Mouse (Mus musculus) embryonic stem cell, embryonic (primary cell): ENCODE measurements at regions not wholly inside any gene's neighbourhood (a gene's known extent, or its start where the extent isn't known, plus 50 kb on each side); places are given as distances from the start of the nearest gene placed in this dataset.

Experiments used
- CTCF ChIA-PET, 4 experiments: fragments of 300-600 bp in 2 of 4; fragments of 350-600 bp in 2 of 4; sonication (Branson Sonifier 250); formaldehyde crosslinking; loops; one replicate each; lab custom pipeline; 2022; ENCODE audit warnings: inconsistent platforms in 2 of 4; lab: Charles Lee
- POLR2A ChIA-PET, 4 experiments: fragments of 300-600 bp in 2 of 4; fragments of 350-600 bp in 2 of 4; sonication (Branson Sonifier 250); formaldehyde crosslinking; loops; one replicate each; lab custom pipeline; 2022; ENCODE audit warnings: antibody characterized with exemption in 4 of 4, inconsistent platforms in 1 of 4; lab: Charles Lee

DNA sequence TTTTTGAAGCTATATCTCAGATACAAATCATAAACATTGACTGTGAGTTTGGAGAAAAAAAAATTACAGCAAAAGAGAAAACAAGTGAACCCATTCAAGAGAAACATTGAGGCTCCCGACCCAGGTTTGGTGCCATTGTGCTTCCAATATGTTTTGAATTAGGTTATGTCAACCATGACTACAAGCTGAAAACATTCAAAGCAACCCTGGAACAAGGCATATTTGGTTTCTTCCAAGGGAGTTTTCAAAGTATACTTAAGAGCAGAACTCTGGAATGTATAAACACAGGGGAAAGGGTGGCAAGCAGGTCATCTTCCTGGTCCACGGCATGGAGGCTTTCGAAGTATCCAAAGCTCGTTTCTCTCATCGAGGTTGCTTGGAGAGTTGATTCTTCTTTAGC, 464.1 kb downstream of the Sorl1 start:
- ChIA-PET CTCF (no interaction called here), POLR2A (no interaction called here)

DNA sequence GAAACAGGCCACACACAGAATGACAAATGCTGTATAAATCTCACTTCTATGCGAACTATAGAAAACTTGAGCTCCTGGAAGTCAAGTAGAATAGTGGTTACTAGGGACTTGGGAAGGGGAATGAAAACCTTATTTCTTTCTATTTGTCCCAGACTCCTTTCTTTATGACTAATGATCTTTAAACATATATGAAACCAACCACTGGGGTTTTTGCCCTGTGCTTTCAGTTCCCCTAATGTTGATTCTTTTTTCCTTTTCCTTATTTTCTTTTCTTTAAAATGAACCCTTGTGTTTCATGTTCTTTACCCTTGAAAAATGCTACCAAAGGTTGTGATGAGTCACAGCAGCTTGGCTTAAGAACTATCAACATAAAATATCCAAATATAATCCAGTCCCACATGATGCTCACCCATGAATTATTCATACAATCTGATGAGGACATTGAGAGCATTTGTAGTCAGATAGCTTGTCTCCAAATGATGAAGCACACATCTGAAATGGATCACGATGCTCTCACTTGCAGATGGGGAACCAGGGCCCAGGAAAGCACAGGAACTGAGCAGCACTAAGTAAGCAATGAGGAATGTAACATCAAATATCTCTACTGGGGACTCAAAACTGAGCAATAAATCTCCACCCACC, 470.2 kb upstream of the Ubash3b start:
- CTCF ChIA-PET: no interaction called here

DNA sequence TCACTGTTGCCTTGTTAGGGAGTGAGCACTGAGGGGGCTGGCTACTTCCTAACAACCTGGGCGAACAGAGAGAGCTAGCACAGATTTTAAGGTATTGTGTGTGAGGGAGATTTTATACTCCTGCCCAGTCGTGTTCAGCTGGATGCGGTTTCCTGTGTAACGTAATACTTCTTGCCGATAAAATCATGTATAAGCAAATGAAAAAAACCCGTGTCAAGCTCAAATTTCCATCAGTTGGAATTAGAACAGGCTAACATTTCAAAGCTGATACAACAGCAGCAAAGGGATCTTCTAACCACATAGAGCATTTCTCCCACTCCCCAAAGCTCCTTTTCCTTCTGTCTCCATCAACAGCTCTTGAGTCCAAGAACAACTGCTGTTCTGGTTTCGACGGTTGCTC, 459.8 kb upstream of the Ubash3b start:
- CTCF ChIA-PET: interaction anchor here in 1 of 4 experiments (0.5 to 0.6 kb wide), 2 partner anchors 15 to 661 kb away, joined by 3 read pairs; no protein-coding TSS in a partner anchor
- POLR2A ChIA-PET: no interaction called here

More for the DNA sequence above, 470.2 kb upstream of the Ubash3b start:
- POLR2A ChIA-PET: no interaction called here

DNA sequence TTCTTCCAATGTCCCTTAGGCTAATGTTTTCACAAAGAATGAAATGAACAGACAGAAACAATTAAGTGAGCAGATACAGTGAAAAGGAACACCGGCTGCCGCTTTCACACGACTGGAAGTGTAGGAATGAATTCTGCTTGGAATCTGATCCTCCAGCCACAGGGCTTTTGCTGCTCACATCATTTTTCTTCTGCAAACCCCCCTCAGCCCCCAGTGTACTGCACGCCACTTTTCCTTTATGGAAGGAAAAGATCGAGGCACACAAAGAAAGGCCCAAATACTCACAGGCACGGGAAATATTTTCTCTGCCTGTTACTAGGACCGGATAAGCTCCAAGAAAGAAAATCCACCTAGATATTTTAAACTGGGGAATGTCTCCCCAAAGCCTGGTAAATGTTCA, 452.5 kb upstream of the Ubash3b start:
- POLR2A ChIA-PET: interaction anchor here in 1 of 4 experiments (0.6 kb wide), 1 partner anchor 286 kb away, joined by 5 read pairs; no protein-coding TSS in a partner anchor
- CTCF ChIA-PET: no interaction called here

DNA sequence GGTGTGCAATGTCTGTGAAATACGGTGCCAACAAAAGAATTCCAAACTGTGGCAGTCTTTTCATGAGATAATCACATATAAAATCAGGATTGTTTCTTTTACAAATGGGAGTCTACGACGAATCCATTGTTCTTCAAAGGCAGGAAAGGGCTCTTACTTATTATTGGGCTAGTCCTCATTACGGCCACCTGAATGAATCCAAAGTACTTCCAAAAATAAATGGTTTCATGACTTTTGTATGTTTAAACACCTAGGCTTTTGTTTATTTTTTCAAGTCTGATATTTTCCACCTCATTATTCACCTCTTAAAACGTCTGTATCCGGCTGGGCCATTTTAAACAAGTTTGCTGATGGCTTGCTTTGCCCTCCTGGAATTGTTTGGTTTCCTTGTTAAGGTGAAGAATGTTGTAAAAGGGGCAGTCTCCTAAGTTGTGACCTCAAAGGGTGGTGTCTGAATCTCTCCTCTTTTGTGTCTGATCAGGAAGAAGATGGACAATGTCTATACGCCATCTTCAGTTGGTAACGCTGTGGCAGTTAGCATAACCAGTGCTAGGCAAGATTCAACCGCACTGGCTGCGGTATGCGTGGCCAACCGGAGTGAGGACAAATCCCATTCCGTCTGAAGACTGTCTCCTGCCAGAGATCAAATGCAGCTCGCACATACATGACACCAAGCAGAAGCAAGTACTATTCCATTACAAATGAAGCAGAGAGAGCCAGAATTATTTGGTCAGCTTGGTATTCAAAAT, 451.5 kb upstream of the Ubash3b start:
- POLR2A ChIA-PET: no interaction called here
- CTCF ChIA-PET: no interaction called here

DNA sequence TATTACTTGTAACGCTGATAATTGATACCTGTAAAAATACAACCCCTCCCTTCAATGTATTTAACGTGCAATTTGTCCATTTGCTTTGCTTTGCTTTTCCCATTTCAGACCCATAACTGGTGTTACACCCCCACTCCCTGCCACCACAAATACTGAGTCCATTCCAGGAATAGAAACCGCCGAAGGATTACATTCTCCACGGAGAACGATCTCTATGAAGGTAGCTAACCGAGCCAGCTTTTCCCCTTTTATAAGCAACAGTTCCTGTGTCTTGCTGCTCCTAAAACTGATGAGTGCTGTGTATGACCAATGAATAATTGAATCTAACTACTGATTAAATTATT, 450.9 kb upstream of the Ubash3b start:
- POLR2A ChIA-PET: no interaction called here
- CTCF ChIA-PET: no interaction called here

DNA sequence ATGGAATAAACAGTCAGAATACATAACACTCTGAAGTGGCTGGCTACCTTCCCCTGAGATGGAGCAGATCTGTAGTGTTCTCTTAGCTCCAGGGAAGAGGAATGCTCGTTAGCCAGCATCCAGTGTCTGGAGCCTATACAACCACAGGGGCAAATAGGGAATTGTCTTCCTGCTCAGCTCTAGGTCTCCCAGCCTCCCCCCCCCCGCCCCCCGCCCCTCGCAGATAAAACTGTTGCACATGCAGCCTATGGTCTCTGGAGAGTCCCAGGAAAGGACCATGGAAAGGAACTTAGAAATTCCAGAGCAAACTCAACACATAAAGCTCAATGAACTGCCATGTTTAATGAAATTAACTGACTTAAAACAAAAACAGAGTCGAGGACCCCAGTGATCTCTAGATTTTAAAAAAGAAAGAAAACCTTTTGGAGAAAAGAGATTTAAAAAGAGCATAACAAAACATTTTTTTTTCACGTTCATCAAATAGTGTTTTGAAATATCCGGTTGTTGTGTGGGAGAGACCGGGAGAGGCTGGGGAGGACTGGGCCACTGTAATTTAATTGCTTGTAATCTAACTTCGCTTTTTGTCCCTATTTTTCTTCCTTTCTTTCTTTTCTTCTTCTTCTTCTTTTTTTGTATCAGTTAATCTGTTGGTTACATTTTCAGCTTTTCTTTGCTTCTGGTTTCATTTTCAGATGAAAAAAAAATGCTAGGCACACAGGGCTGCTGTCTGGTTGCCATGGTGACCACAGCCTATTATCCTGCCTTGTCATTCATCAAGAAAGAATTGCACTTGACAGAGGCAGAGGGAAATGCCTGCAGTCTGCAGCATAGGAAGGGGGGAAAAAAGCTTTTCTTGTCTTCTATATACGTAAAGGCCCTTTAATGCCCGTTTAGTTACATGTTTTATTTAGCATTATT, 450.3 kb upstream of the Ubash3b start:
- ChIA-PET POLR2A (interaction anchor here in 2 of 4 experiments (0.6 to 1.2 kb wide), 2 partner anchors 10 to 820 kb away, joined by 3 to 4 read pairs; no protein-coding TSS in a partner anchor), CTCF (interaction anchor here in 1 of 4 experiments (0.6 kb wide), 1 partner anchor 320 kb away, joined by 4 read pairs; no protein-coding TSS in a partner anchor)

DNA sequence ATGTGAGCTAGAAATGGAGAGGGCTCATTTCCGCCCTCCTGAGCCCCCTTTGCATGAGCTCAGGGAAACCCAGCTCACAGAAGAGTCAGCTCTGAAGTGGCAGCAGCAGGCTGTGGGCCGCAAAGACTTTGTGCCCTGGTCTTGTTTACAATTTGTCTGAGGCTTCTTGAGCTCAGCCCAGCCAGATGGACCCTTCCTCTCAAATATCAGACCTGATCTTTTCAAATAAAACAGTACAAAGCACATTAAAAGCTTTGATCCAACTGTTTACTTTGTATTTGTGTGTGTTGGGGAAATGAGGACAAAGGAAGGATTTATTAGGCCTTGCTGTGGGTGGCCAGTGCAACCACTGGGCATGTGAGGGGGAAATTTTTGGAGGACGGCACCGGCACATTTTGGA, 448.9 kb upstream of the Ubash3b start:
- ChIA-PET POLR2A (interaction anchor here in 1 of 4 experiments (0.7 to 1.2 kb wide), 2 partner anchors 9 to 16 kb away, joined by 3 read pairs; no protein-coding TSS in a partner anchor), CTCF (no interaction called here)

DNA sequence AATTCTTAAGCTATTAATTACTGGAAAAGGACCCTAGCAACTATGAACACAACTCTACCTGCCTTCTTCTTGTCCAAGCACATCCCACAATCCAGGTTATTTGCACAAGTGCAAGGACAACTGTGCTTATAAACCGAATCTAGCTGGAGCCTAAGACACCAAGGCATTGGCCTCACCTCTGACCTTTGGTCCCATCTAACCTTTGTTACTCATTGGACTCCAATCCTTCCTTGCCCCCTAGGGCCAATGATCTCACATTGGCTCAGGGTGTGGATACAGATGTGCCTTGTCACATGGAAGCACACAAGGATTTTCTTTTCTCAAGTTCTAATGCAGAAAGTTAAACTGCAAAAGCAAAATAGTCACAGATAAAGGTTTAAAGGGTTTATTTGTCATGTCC, 444.6 kb upstream of the Ubash3b start:
- POLR2A ChIA-PET: interaction anchor here in 1 of 4 experiments (0.6 kb wide), 1 partner anchor 10 kb away, joined by 5 read pairs; no protein-coding TSS in a partner anchor
- CTCF ChIA-PET: interaction anchor here in 1 of 4 experiments (0.5 kb wide), 1 partner anchor 22 kb away, joined by 3 read pairs; no protein-coding TSS in a partner anchor

DNA sequence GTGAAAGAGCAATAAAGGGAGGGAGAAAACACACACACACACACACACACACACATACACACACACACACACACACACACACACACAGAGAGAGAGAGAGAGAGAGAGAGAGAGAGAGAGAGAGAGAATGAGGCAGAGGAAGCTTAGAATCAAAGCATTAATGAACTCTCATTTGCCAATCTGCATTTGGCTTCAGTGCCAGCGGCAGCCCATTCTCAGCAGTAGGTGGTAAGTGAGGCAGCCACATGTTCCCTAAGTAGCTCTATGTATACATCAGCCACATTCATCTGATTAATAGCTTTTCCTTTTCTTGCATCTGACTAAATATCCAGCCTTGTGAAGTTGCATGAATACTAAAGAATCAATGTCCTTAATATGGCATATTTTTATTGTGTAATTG, 443.4 kb upstream of the Ubash3b start:
- ChIA-PET POLR2A (interaction anchor here in 1 of 4 experiments (0.6 kb wide), 1 partner anchor 1148 kb away, joined by 3 read pairs; no protein-coding TSS in a partner anchor), CTCF (no interaction called here)

DNA sequence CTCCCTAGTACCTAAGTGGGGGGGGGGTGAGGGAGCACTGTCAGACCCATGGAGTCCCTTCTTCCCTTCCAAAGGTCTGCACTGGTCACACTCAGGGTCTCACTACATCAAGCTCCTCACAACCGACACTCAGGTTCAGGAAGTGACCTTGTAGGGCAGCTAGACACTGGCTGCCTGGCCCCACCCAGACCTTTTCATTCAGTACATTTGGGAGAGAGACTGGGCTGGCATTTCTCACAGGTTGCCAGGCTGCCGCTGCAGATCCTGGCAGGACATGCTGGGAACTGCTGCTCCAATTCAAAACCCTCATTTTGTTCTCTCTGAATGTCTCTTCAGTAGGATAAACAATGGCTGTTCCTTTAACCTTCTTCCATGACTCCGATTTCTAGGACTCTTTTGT, 439.3 kb upstream of the Ubash3b start:
- POLR2A ChIA-PET: interaction anchor here in 2 of 4 experiments (0.6 to 1.7 kb wide), 5 partner anchors 10 to 222 kb away, joined by 3 to 4 read pairs (median 3); no protein-coding TSS in a partner anchor
- CTCF ChIA-PET: no interaction called here

DNA sequence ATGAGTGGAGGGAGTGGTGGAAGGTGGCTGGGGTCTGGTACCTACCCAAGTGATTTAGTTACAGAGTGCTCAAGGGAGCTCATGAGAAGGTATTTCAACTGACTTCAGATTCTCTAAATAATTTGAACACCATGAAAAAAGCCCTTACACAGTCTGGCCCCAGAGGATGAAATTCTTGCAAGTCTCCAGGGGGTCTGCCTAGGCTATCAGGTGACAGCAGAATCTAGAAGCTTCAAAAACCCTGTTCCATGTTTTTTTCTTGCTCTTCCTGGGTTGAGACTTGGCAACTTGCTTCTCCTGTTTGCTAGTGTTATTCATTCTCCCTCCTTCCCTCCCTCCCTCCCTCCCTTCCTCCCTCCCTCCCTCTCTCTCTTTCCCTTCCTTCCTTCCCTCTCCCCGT, 438.4 kb upstream of the Ubash3b start:
- CTCF ChIA-PET: no interaction called here
- POLR2A ChIA-PET: interaction anchor here in 1 of 4 experiments (0.6 to 1.7 kb wide), 3 partner anchors 23 to 174 kb away, joined by 3 to 4 read pairs (median 3); no protein-coding TSS in a partner anchor

DNA sequence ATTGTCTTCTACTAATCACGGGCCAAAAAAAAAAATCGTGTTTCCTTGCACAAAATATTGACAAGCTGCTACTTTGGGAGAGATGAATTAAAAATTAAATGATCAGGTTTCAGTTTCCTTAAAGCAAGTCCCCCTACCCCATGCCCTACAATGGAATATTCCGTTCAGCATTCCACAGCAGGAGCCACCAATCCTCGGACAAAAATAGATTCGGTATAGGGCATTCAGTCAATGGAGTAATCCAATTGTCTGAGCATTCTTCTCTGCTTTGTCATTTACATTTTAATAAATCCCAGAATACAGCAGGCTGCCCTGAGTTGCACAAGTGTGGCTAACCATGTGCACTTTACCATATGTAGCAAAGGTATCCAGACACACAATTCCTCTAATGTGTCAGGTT, 434.3 kb upstream of the Ubash3b start:
- ChIA-PET POLR2A (no interaction called here), CTCF (no interaction called here)

DNA sequence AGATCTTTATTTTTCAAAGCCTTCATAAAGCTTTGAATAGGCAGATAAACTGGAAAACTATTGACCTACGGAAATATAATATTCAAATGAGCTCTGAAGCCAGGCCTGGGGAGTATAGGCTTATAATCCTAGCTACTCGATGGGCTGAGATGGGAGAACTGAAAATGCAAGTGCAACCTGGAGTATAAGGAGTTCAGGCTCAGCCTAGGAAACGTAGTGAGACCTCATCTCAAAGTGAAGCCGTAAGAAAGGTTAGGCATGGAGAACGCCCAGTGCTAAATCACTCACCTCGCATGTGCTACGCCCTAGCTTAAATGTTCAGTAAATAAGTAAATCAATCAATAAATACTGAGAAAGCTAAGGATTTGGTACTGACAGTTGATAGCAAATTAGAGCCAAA, 432.5 kb upstream of the Ubash3b start:
- CTCF ChIA-PET: no interaction called here
- POLR2A ChIA-PET: interaction anchor here in 1 of 4 experiments (0.8 to 1.7 kb wide), 2 partner anchors 12 to 16 kb away, joined by 3 to 6 read pairs; no protein-coding TSS in a partner anchor

DNA sequence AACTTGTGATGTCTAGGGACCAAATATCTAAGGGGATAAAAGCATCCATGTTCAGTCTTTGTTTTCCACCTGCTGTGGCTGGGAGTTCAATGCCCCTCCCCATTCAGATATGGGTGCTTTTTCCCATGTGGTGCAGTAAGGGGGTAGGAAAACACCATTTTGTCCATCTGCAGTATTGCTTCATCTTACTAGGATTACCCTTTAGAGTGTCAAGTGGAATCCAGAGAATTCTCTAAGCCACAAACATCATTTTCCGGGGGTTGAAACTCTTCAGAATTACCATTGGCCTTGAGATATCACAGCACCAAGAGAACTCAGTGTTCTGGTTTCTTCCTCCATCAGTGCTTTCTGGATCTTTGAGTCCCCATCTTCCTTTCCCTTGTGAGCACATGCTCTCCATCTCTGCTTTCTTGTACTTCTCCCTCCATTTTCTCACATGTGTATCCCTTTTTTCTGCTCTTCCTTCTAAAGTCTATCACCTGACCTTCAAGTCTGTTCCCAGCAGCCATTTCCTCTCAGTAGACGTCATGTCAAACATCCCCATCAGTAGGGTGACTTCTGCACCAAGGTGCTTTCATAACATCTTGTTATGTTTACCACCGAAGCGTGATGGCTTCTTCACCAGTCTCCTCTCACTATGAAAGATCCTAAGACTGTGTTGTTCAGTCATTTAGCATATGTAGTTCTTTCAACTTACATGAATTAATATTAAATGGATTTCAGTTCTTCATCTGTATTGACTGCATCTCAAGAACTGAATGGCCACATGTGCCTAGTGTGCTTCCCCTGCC, 431.6 kb upstream of the Ubash3b start:
- POLR2A ChIA-PET: no interaction called here
- CTCF ChIA-PET: no interaction called here

DNA sequence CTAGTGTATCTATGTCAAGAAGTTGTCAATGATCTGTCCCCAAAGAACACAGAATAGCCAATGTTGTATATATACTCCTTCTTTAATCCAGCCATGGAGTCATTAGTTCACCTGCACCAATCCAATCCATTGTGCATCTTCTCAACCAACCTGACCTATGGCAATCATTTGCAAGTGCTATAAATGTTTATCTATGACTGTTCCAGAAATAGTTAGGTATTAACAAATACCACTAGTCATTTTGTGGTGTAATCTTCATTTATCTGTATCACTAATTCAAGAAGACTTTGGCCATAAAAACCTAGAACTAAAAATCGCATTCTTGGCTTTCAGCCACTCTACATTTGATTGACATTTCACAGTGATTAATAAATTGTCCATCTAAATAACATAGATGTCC, 430.6 kb upstream of the Ubash3b start:
- ChIA-PET POLR2A (no interaction called here), CTCF (no interaction called here)

DNA sequence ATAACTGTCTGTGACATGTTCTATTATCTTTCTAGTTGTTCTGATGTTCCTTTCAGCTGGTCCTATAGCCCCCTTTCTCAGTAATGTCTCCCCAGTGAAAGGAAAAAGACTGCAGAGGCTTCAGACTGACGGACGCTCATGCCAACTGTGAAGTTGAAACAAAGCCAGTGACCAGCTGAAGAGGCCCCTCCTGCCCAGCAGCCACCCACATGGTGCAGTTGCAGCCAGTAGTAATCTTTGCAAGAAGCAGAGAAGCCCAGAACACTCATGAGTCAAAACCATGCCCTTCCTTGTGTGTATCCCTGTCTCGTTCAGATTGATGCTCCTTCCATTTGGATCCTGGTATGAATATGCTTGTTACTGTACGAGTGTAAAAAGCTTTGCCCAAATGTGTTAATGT, 428.7 kb upstream of the Ubash3b start:
- POLR2A ChIA-PET: interaction anchor here in 1 of 4 experiments (0.6 kb wide), 1 partner anchor 9 kb away, joined by 3 read pairs; no protein-coding TSS in a partner anchor
- CTCF ChIA-PET: no interaction called here
